Mouse (Mus musculus) embryonic fibroblast, embryonic 13.5 days (primary cell): ENCODE results near the gene Gramd1b.

Experiments used
- CTCF ChIP-seq: IDR thresholded peaks from 2 replicates; pipeline ENCODE4 v1.5.1; 2011; ENCODE audit warnings: mild to moderate bottlenecking, control low read depth, low read length, moderate library complexity, borderline replicate concordance; ENCODE audit not compliant: insufficient read depth
- POLR2A ChIP-seq: IDR thresholded peaks from 2 replicates; pipeline ENCODE4 v1.6.1; 2011; ENCODE audit warnings: low read depth, mild to moderate bottlenecking, control low read depth, low read length, moderate library complexity

- TF ChIP-seq CTCF (no peak), POLR2A (no peak)
Observed at GRCm38 (mm10) chr9:40418803-40419202, 112.4 kb downstream of the Gramd1b start.
